Mouse (Mus musculus) brain, embryonic 14.5 days (tissue): ENCODE measurements at regions not wholly inside any gene's neighbourhood (a gene's known extent, or its start where the extent isn't known, plus 50 kb on each side); places are given as distances from the start of the nearest gene placed in this dataset.
A peak's percentile ranks its signal among the peaks of the same experiment; 100 is the strongest.

Experiments
- DNase-seq: peaks from one replicate; pipeline ENCODE4 v3.0.0-alpha.2; 2011; ENCODE audit warnings: low read depth
- CTCF ChIP-seq: fragments of 200-500 bp; IDR thresholded peaks from 2 replicates; pipeline ENCODE4 v1.5.1; 2012; ENCODE audit warnings: inconsistent platforms, mild to moderate bottlenecking, moderate library complexity, borderline replicate concordance; ENCODE audit not compliant: insufficient read depth, insufficient read length; ENCODE audit errors: extremely low read depth
- POLR2A ChIP-seq: fragments of 200-500 bp; IDR thresholded peaks from 2 replicates; pipeline ENCODE4 v1.6.1; 2012; ENCODE audit warnings: mild to moderate bottlenecking, inconsistent platforms, borderline replicate concordance; ENCODE audit not compliant: poor library complexity, insufficient read depth, insufficient read length, severe bottlenecking; ENCODE audit errors: extremely low read depth

DNA sequence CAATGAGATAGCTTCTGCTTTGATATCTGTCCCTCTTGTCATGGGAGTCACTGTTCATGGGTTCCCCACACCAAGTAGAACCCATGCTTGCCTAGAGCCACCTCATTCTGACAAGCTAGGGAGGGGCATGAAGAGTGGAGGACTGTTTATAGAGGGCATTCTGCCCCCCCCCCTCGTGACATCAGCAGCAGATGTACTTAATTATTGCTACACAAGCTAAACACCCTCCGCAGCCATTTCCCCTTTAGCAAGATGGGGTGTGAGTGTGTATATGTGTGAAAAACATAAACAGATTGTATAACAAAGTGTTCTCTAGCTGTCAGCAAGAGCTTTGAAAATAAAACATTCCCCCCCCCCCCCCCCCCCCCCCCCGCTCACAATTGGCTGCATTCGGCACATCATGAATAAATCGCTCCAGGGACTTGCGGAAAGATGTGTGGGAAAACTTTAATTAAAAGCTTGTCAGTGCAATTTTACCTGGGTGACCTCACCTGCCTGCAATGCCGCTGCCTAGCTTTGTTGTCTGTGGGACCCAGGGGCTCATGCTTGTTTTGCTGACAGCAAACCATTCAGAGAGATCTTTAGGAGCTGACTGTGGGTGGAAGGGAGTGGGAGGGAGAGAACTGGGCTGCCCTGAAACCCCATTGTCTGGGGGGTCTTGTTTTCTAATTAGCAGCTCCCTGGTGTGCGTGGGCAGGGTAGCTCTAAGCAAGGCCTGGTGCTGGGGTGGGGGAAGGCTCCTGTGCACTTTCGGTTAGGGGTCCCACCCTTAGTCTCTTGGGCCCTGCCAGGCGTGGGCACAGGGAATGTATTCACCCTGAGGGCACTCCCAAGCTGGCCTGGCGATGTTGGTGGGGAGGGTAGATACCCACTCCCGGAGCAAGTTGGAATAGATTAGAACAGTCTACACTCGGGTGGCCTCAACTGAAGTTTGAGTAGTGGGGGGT lies 63.4 kb downstream of the Irx2 start:
- TF ChIP-seq POLR2A: no peak
- no peak for TF ChIP-seq CTCF
- DNase-seq: peak; percentile 52

DNA sequence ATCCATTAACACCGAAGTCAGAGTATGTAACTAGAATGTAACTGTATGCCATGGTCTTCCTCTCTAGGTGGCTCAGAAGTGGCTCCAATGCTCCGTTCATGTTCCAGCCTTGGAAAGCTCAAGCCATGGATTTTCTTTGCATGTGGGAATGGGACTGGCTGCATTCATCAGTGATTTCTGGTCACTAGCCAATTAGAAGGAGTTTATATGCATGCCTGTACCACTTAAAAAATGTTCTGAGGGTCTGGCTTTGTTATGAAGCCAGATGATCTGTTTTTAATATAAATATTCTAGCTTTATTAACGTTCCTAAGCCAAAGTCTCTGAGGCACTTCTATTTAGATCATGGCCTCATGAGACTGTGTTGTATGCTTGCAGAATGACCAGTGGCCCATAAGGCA lies 78.8 kb downstream of the Irx2 start:
- TF ChIP-seq CTCF (no peak), POLR2A (no peak)
- no peak for DNase-seq

DNA sequence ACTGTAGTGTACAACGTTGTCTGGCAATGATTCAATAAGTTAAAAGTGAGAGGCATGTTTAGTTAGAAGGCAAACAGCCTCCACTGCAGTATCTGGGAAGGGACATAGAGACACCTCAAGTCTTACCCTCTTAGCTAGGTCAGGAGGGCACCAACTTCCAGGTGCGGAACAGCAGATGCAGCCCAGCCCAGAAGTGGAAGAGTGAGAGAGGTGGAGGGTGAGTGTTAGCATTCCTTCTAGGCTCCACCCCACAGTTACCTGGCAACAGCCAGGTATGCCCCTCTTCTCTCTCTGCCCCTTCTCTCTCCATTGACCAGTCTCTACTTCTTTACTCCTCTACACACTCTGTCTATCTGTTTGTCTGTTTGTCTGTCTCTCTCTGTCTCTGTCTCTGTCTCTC lies 80.1 kb downstream of the Irx2 start:
- TF ChIP-seq POLR2A: no peak
- no peak for TF ChIP-seq CTCF
- no peak for DNase-seq

DNA sequence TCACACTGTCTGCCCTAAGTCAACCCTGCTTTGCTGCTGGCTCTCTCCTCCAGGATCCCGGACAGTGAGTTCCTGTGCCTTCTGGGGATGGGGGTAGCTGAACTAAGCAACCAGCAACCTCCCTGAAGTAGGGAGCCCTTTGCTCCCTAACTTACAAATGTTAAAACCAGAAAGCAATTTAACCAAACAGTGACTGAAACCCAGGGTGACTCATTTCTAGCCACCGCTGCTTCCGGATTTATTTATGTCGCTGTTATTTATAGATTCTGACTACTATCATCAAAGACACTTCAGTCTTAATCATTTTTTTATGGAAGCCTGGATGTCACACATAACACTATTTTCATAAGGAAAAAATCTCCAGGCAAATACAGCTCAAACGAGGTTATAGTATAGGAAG lies 81.4 kb downstream of the Irx2 start:
- TF ChIP-seq CTCF: no peak
- no peak for TF ChIP-seq POLR2A
- no peak for DNase-seq

DNA sequence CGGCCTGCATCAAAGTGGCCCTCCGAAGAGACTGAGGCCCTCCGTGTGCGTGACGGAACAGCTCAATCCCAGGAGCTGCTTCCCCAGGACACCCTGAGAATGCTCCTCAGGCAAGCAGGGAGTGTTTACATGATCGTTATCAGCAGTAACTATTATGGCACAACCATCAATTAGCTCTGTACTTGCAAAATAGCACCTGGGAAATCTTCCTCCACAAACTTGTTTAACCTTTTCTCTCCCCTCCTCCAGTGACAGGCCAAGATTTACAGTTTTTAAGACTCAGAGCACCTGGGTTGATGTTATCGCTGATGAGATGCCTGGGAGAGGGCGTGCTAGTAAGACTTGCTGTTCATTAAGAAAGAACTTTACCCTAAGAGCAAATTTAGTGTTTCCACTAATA lies 82.5 kb downstream of the Irx2 start:
- DNase-seq: no peak
- TF ChIP-seq CTCF (no peak), POLR2A (no peak)

DNA sequence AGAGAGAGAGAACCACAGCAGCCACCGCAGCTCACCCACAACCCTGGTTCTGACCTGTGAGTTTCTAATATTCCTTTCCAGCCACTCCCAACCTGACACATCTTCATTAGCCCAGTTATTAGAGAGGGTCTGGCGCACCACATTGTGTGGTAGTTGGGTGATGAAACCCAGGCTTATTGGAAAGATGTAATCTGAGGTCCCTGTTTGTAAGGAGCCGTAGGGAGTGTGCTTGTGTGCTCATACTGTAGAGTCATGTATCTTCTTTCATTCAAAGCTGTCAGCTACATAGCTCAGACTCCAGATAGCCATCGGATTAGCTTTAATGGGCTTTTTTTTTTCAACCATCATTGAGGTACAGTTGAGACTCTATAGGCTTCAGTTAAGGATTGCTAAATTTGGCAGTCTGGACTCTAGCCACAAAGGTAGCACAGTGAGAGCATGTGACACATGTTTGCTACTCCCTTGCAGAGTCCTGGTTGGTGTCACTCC lies 83.3 kb downstream of the Irx2 start:
- TF ChIP-seq CTCF: no peak
- TF ChIP-seq POLR2A: no peak
- no peak for DNase-seq

DNA sequence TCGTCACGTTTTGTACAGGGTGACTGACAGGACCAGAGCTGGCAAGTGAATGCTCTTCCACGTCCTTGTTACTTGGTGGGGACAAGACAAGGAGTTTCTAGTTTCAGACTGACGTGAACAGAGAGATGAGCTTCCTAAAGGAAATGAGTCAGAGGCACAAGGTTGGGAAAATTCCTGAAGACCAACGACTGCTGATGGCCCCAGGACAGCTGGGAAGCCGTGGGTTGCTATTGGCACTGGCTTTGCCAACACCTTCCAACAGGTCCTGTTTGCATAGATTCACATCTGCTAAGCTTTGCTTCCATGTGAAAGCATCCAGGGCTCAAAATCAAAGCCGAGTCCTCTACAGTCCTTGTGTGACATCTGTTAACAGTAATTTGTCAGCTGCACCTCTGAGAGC lies 86.2 kb downstream of the Irx2 start:
- DNase-seq: no peak
- TF ChIP-seq POLR2A (no peak), CTCF (no peak)

DNA sequence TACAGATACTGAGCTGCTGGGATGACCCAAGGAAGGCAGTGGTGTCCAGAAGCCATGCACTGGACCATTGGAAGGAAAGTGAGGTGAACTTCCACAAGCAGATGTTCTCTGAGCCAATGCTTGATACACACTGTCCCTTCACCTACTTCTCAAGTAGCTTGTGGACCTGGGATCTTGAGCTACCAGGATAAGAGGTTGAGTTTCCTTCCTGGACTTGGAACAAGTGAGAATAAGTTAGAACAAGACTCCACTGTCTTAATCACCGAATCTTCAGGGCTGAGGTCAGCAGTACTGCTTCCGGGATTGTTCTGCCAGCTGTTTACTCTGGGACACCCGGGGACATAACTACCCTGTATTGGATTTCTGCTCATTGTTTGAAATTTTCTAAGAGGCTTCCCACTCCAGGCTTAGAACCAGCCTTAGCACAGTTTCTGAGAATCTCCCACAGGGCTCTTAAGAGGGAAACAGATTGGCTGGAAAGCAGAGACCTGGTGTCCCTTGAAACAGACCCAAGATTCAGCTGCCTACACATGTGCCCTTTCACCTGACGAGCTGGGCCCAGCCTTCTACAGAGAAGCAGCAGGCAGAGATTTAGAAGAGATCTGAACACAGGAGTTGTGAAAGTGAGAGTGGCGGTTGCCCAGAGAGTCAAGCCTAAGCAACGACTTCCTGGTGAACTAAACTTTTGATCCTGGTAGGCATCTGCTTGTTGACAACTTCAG lies 87.5 kb downstream of the Irx2 start:
- TF ChIP-seq POLR2A: no peak
- no peak for TF ChIP-seq CTCF
- DNase-seq: no peak

DNA sequence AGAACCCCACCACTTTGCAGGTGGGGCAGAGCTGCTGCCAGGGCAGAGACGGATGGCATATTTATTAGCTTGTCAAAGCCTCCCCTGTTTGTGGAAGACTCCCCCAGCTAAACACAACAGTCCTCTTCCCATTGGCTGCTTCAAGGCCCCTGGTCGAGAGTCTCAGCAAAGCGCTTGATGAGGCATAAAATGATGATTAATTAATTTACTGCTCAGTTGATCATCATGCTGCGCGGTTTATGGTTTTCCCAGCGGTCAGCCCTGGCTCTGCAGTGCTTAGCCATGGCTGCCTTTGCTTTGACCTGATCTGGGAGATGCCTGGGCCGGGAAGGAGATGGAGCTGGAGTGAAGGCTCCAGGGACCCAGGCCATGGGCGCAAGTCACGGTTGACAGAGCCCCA lies 98.5 kb downstream of the Irx2 start:
- DNase-seq: peak; percentile 44
- TF ChIP-seq POLR2A (no peak), CTCF (no peak; the same call in 1 of the 2 replicates)

DNA sequence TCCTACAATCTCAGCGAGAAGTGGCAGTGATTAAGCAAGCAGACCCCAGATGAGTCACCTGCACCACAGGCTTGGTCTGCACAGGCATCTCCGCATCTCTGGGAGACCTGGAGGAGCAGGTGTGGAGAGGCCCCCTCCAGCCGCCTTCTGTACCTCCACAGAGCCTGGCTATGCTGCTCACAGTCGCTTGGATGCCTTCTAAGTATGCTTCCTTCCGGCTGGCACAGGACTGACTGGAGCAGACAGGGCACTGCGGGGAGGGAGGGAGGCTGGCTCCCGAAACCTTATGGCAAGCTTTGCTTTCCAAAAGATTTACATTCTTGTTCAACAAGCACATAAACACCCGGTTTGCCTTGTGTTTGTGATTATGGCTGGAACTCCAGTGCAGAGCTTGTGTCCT lies 107.3 kb downstream of the Irx2 start:
- TF ChIP-seq POLR2A (no peak), CTCF (no peak)
- DNase-seq: peak; percentile 50

DNA sequence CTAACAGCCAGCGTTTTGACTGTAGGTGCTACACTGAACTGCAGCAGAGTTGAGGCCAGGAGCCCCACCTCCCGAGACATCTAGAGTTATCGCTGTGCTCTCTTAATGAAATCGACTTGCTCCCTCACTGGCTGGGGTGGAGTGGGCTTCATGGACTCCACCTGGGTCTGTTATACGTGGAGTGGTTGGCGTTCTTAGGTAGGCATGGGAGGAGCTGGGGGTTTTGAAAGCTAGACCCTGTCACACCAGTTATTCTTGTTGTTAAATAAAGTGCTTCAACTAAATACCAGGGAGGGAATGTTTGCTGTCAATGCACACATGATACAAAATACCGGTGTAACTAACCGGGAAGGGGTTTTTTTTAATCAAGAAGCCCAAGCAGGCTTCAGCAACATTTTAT lies 108.4 kb downstream of the Irx2 start:
- DNase-seq: no peak
- no peak for TF ChIP-seq POLR2A
